Mouse (Mus musculus) heart, embryonic 13.5 days (tissue): ENCODE results near the gene Hras. TPM values are rescaled to one million over a fixed set of nuclear protein-coding genes. Genes with fewer than 3 reads are reported as not detected.

Source experiments
- ATAC-seq: fragments of 200-750 bp; cut with Nextera tagmentation; 2 replicates; pipeline ENCODE4 v1.8.0; 2017; ENCODE audit warnings: moderate TSS enrichment; ENCODE audit not compliant: insufficient number of reproducible peaks, low FRiP score, low TSS enrichment; ENCODE audit errors: extremely low read depth
- H3K27ac ChIP-seq: fragments of 300-500 bp; sonication (generic); replicated peaks from 2 replicates; pipeline ENCODE4 v1.5.1; 2015; ENCODE audit warnings: moderate library complexity, mild to moderate bottlenecking, inconsistent platforms
- H3K27me3 ChIP-seq: fragments of 300-500 bp; sonication (generic); replicated peaks from 2 replicates; pipeline ENCODE4 v1.6.1; 2015; ENCODE audit warnings: mild to moderate bottlenecking, inconsistent platforms
- H3K36me3 ChIP-seq: fragments of 300-500 bp; sonication (generic); 2 replicates; pipeline ENCODE4 v1.6.1; 2015; ENCODE audit warnings: mild to moderate bottlenecking, inconsistent platforms
- H3K4me1 ChIP-seq: fragments of 300-500 bp; sonication (generic); 2 replicates; pipeline ENCODE4 v1.6.1; 2015; ENCODE audit warnings: inconsistent platforms
- H3K4me2 ChIP-seq: fragments of 300-500 bp; sonication (generic); 2 replicates; pipeline ENCODE4 v1.6.1; 2015; ENCODE audit warnings: inconsistent platforms, mild to moderate bottlenecking, moderate library complexity
- H3K4me3 ChIP-seq: fragments of 300-500 bp; sonication (generic); 2 replicates; pipeline ENCODE4 v1.5.1; 2015; ENCODE audit warnings: moderate library complexity, mild to moderate bottlenecking, inconsistent platforms
- H3K9ac ChIP-seq: fragments of 300-500 bp; sonication (generic); 2 replicates; pipeline ENCODE4 v1.6.1; 2015; ENCODE audit warnings: inconsistent platforms, mild to moderate bottlenecking, moderate library complexity
- H3K9me3 ChIP-seq: fragments of 300-500 bp; sonication (generic); 2 replicates; pipeline ENCODE4 v1.6.1; 2016; ENCODE audit warnings: inconsistent platforms
- WGBS: fragments of 180-500 bp; shearing (Covaris S2); methylation state at CpG from one replicate; pipeline ENCODE4 v1.1.7; 2015; ENCODE audit warnings: mixed read lengths; 5-methylcytosine and 5-hydroxymethylcytosine counted together
- microRNA counts: library from miRNA; unstranded; fragments of <30 nt; microRNA quantifications from one replicate; lab custom pipeline; 2016
- microRNA-seq: library from miRNA; unstranded; fragments of <30 nt; microRNA quantifications from one replicate; pipeline ENCODE4, GENCODE M21; 2016
- polyA plus RNA-seq: library from polyadenylated mRNA; unstranded; fragments of >200 nt; fragmentation: Nextera tagmentation; extraction: Ambion mirVana; gene quantifications from 2 replicates; pipeline ENCODE4 v1.2.1, GENCODE M21; 2015

Hras gene
- polyA plus RNA-seq, 1 experiment from 2014 or later = 67.5 TPM

GRCm38 (mm10) chr7:141145403-141145802, 48.4 kb downstream of the Hras start:
- Histone ChIP-seq H3K36me3 (peaks cover 59% of the 10 kb centered on the region), H3K4me2 (no peak overlapping the region), H3K9ac (no peak overlapping the region), H3K4me3 (no peak overlapping the region), H3K9me3 (no peaks in the 10 kb centered on the region), H3K27me3 (no peaks in the 10 kb centered on the region), H3K4me1 (peaks cover 14% of the 10 kb centered on the region), H3K27ac (no peak overlapping the region)
- no peak for ATAC-seq
- 60% methylated on average over 1 of the region's 1 CpGs for WGBS

GRCm38 (mm10) chr7:141144650-141145049, 49.2 kb downstream of the Hras start:
- H3K9me3 ChIP-seq = no peaks in the 10 kb centered on the region
- H3K9ac ChIP-seq = no peak overlapping the region
- H3K4me3 ChIP-seq = no peak overlapping the region
- 93% methylated on average over 3 of the region's 3 CpGs for WGBS
- H3K4me2 ChIP-seq = no peak overlapping the region
- H3K27ac ChIP-seq = no peak overlapping the region
- H3K27me3 ChIP-seq = no peaks in the 10 kb centered on the region
- no peak for ATAC-seq
- H3K4me1 ChIP-seq = peaks cover 14% of the 10 kb centered on the region
- H3K36me3 ChIP-seq = peaks cover 62% of the 10 kb centered on the region

- no peak for ATAC-seq
- Histone ChIP-seq H3K9ac (no peak overlapping the region), H3K36me3 (peaks cover 70% of the 10 kb centered on the region), H3K4me2 (no peak overlapping the region), H3K4me3 (no peak overlapping the region), H3K9me3 (no peaks in the 10 kb centered on the region), H3K27ac (no peak overlapping the region), H3K27me3 (no peaks in the 10 kb centered on the region), H3K4me1 (peaks cover 14% of the 10 kb centered on the region)
- WGBS = 90% methylated on average over 2 of the region's 2 CpGs
These were observed 49.9 kb downstream of the Hras start for GRCm38 (mm10) chr7:141143861-141144260.

GRCm38 (mm10) chr7:141143112-141143511, 50.7 kb downstream of the Hras start:
- no peaks in the 10 kb centered on the region for H3K27me3 ChIP-seq
- H3K4me1 ChIP-seq = peaks cover 14% of the 10 kb centered on the region
- H3K9me3 ChIP-seq = no peaks in the 10 kb centered on the region
- no peak overlapping the region for H3K27ac ChIP-seq
- no peak overlapping the region for H3K4me2 ChIP-seq
- no peak for ATAC-seq
- no peak overlapping the region for H3K9ac ChIP-seq
- H3K4me3 ChIP-seq = no peak overlapping the region
- peaks cover 70% of the 10 kb centered on the region for H3K36me3 ChIP-seq
- WGBS = 52% methylated on average over 5 of the region's 5 CpGs

- H3K4me1 ChIP-seq = peaks cover 10% of the 10 kb centered on the region
- no peak overlapping the region for H3K4me2 ChIP-seq
- H3K9ac ChIP-seq = no peak overlapping the region
- no peak overlapping the region for H3K4me3 ChIP-seq
- no peak overlapping the region for H3K27ac ChIP-seq
- H3K27me3 ChIP-seq = no peaks in the 10 kb centered on the region
- peaks cover 71% of the 10 kb centered on the region for H3K36me3 ChIP-seq
- ATAC-seq = no peak
- WGBS = 77% methylated on average over 4 of the region's 4 CpGs
- H3K9me3 ChIP-seq = no peaks in the 10 kb centered on the region
These were observed 52.5 kb downstream of the Hras start for GRCm38 (mm10) chr7:141141326-141141725.

MicroRNAs within 50 kb of the gene (microRNA counts, 519-probe panel; counts per million panel counts)
- microRNA mmu-miR-210 (lab: Ali Mortazavi, UCI) = 5,378 counts per million, percentile 89 among the panel's probes with 10 or more counts

Small RNA genes within 50 kb of the gene (microRNA-seq; reads per million reads assigned to microRNA genes)
- 1,072 reads per million, percentile 80 among the genes with 10 or more reads in this experiment for gene Mir210

Other genes starting within 250 kb of the Hras start
- 1.2 TPM in 2 replicates for gene Ifitm5, start 243.7 kb downstream of the Hras start, polyA plus RNA-seq
- gene Gm45717, start 238.1 kb downstream of the Hras start, polyA plus RNA-seq = not detected in 2 replicates
- 505 and 535 TPM in 2 replicates for gene Ifitm2, start 238.0 kb downstream of the Hras start, polyA plus RNA-seq
- 9.7 and 15.9 TPM in 2 replicates for gene Ifitm1, start 226.8 kb downstream of the Hras start, polyA plus RNA-seq
- 73.2 and 78.1 TPM in 2 replicates for gene Ifitm3, start 183.2 kb downstream of the Hras start, polyA plus RNA-seq
- gene Ifitm6, start 176.1 kb downstream of the Hras start, polyA plus RNA-seq = 0.24 and 0.31 TPM in 2 replicates
- not detected in 2 replicates for gene Gm17387, start 164.9 kb downstream of the Hras start, polyA plus RNA-seq
- 1.6 and 2.7 TPM in 2 replicates for gene B4galnt4, start 132.9 kb downstream of the Hras start, polyA plus RNA-seq
- 0.31 and 0.72 TPM in 2 replicates for gene Pkp3, start 115.8 kb downstream of the Hras start, polyA plus RNA-seq
- 3.4 and 3.5 TPM in 2 replicates for gene Sigirr, start 93.4 kb downstream of the Hras start, polyA plus RNA-seq
- 0.21 and 0.23 TPM in 2 replicates for gene Ano9, start 76.2 kb downstream of the Hras start, polyA plus RNA-seq
- 57.9 and 66.4 TPM in 2 replicates for gene Ptdss2, start 71.6 kb downstream of the Hras start, polyA plus RNA-seq
- gene Rnh1, start 21.1 kb downstream of the Hras start, polyA plus RNA-seq = 92.2 and 102 TPM in 2 replicates
- gene Lrrc56, start 152 bp upstream of the Hras start, polyA plus RNA-seq = 3.1 and 3.3 TPM in 2 replicates
- gene Lmntd2, start 20.1 kb upstream of the Hras start, polyA plus RNA-seq = 0.56 and 0.72 TPM in 2 replicates
- 15.1 and 15.3 TPM in 2 replicates for gene Rassf7, start 21.9 kb upstream of the Hras start, polyA plus RNA-seq
- gene Phrf1, start 34.8 kb upstream of the Hras start, polyA plus RNA-seq = 43.5 and 46.2 TPM in 2 replicates
- gene Irf7, start 72.5 kb upstream of the Hras start, polyA plus RNA-seq = 3.4 and 4.2 TPM in 2 replicates
- not detected in 2 replicates for gene Cdhr5, start 82.8 kb upstream of the Hras start, polyA plus RNA-seq
- gene Sct, start 85.1 kb upstream of the Hras start, polyA plus RNA-seq = 0.88 and 1.5 TPM in 2 replicates
- gene Drd4, start 98.0 kb upstream of the Hras start, polyA plus RNA-seq = 0.05 TPM in 1 of 2 replicates, not detected in the other
- 35.5 and 37.4 TPM in 2 replicates for gene Deaf1, start 133.7 kb upstream of the Hras start, polyA plus RNA-seq
- 33.2 and 39.9 TPM in 2 replicates for gene Tmem80, start 133.7 kb upstream of the Hras start, polyA plus RNA-seq
- 1.4 TPM in 2 replicates for gene Eps8l2, start 144.9 kb upstream of the Hras start, polyA plus RNA-seq
- 248 and 250 TPM in 2 replicates for gene Taldo1, start 198.2 kb upstream of the Hras start, polyA plus RNA-seq
- gene Gatd1, start 220.1 kb upstream of the Hras start, polyA plus RNA-seq = 27.0 and 29.9 TPM in 2 replicates
- 8.1 and 9.8 TPM in 2 replicates for gene Cend1, start 235.5 kb upstream of the Hras start, polyA plus RNA-seq
- 17.3 and 19.1 TPM in 2 replicates for gene Slc25a22, start 243.9 kb upstream of the Hras start, polyA plus RNA-seq